In the genomic region with DNA sequence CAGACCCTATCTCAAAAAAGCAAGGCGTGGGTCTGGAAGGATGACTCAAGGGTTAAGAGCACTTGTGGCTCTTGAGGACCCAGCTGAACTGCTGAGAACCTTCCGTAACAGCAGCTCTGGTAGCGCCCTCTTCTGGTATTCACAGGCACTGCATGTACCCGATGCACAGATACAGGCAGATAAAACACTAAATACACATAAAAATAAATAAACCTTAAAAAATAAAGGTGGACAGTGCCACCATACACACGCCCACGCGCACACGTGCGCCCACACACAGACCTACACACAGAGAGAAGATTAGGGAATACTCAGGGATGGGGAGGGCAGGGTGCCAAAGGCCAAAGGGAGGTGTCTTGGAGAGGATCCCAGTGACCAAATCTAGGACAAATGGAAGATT, we compare ENCODE assay signal across 10 mouse cellular contexts. TPM values are rescaled to one million over a fixed set of nuclear protein-coding genes. Genes with fewer than 3 reads are reported as not detected.
DNase-seq lines count a peak whose midpoint lies in the region; ATAC-seq and TF ChIP-seq lines count a peak whose summit lies in the region.
"Had no signal": no experiment of that assay in that cellular context is flagged by ENCODE, and none has a peak within 500 bp of the region (broad histone marks: within the 10 kb centered on the region; RNA-seq: fewer than 3 reads in every experiment).

No protein-coding gene starts in this region.

- 10% methylated on average over 9 of the region's 9 CpGs for WGBS in forebrain, embryonic 10.5 days
- WGBS in forebrain, embryonic 16.5 days, result 11% methylated on average over 9 of the region's 9 CpGs
- WGBS in embryonic facial prominence, embryonic 10.5 days, result 13% methylated on average over 9 of the region's 9 CpGs
- 8% methylated on average over 9 of the region's 9 CpGs for WGBS in midbrain, embryonic 14.5 days

- no peak overlapping the region for H3K27ac ChIP-seq in forebrain, embryonic 10.5 days
- no peak overlapping the region for H3K27ac ChIP-seq in forebrain, embryonic 16.5 days (ENCODE audit: low read length)
- H3K27ac ChIP-seq in embryonic facial prominence, embryonic 10.5 days (replicated peaks), result no peak overlapping the region
- no peak overlapping the region for H3K27ac ChIP-seq in layer of hippocampus, adult 2 months
- H3K27ac ChIP-seq in midbrain, embryonic 14.5 days (replicated peaks; ENCODE audit: low read depth, low read length), result no peak overlapping the region
- H3K27ac ChIP-seq: stomach, embryonic 15.5 days had no signal

- no peaks in the 10 kb centered on the region for H3K9me3 ChIP-seq in forebrain, embryonic 10.5 days
- no peaks in the 10 kb centered on the region for H3K9me3 ChIP-seq in forebrain, embryonic 16.5 days (ENCODE audit: control insufficient read depth, low read length)
- H3K9me3 ChIP-seq in embryonic facial prominence, embryonic 10.5 days, result no peaks in the 10 kb centered on the region
- no peaks in the 10 kb centered on the region for H3K9me3 ChIP-seq in midbrain, embryonic 14.5 days (ENCODE audit: control insufficient read depth, low read length)
- H3K9me3 ChIP-seq: stomach, embryonic 15.5 days had no signal

- no peak overlapping the region for H3K4me2 ChIP-seq in forebrain, embryonic 16.5 days (ENCODE audit: low read length)
- no peak overlapping the region for H3K4me2 ChIP-seq in midbrain, embryonic 14.5 days (ENCODE audit: low read length)
- H3K4me2 ChIP-seq: stomach, embryonic 15.5 days had no signal

- peaks cover 14% of the 10 kb centered on the region for H3K4me1 ChIP-seq in forebrain, embryonic 10.5 days
- peaks cover 9% of the 10 kb centered on the region for H3K4me1 ChIP-seq in forebrain, embryonic 16.5 days (replicated peaks; ENCODE audit: control insufficient read depth, insufficient read depth, low read length)
- peaks cover 14% of the 10 kb centered on the region for H3K4me1 ChIP-seq in embryonic facial prominence, embryonic 10.5 days
- peaks cover 4% of the 10 kb centered on the region; the same call in 1 of the 2 replicates for H3K4me1 ChIP-seq in midbrain, embryonic 14.5 days (ENCODE audit: control insufficient read depth, insufficient read depth, low read length)
- H3K4me1 ChIP-seq: stomach, embryonic 15.5 days had no signal

- H3K4me3 ChIP-seq in forebrain, embryonic 10.5 days, result no peak overlapping the region
- H3K4me3 ChIP-seq in forebrain, embryonic 16.5 days (replicated peaks; ENCODE audit: low read length), result no peak overlapping the region
- H3K4me3 ChIP-seq in embryonic facial prominence, embryonic 10.5 days, result no peak overlapping the region
- H3K4me3 ChIP-seq in layer of hippocampus, adult 2 months, result no peak overlapping the region
- no peak overlapping the region for H3K4me3 ChIP-seq in midbrain, embryonic 14.5 days (replicated peaks; ENCODE audit: low read depth, low read length)
- H3K4me3 ChIP-seq: stomach, embryonic 15.5 days had no signal

- DNase-seq in forebrain, embryonic 10.5 days (ENCODE audit: extremely low spot score, low spot score), result peak; percentile 68
- peak; percentile 38 to 45 for DNase-seq in right cerebral cortex, postnatal 10 days (ENCODE audit: low spot score in 2 of 2)
- no peak for DNase-seq in right cerebral cortex, postnatal 25 days
- peak; percentile 63 for DNase-seq in embryonic facial prominence, embryonic 10.5 days (ENCODE audit: low spot score)
- DNase-seq in layer of hippocampus, adult 2 months (ENCODE audit: low spot score in 2 of 2), result peak in 1 of 2 experiments; percentile 35
- DNase-seq in midbrain, embryonic 14.5 days, result peak; percentile 66
- peak; percentile 83 for DNase-seq in testis, postnatal 10 days (ENCODE audit: low spot score)

- H3K9ac ChIP-seq in forebrain, embryonic 16.5 days (replicated peaks; ENCODE audit: low read depth, low read length), result no peak overlapping the region
- no peak overlapping the region for H3K9ac ChIP-seq in midbrain, embryonic 14.5 days (replicated peaks; ENCODE audit: low read length)
- H3K9ac ChIP-seq: stomach, embryonic 15.5 days had no signal

- ATAC-seq in forebrain, embryonic 16.5 days, result no peak
- no peak for ATAC-seq in midbrain, embryonic 14.5 days (ENCODE audit: low FRiP score, low TSS enrichment)

- TF ChIP-seq CTCF in layer of hippocampus, adult 2 months (conservative IDR thresholded peaks at IDR 0.05), result peak; percentile 84

- peaks cover 48% of the 10 kb centered on the region for H3K27me3 ChIP-seq in forebrain, embryonic 10.5 days (ENCODE audit: poor library complexity, severe bottlenecking)
- H3K27me3 ChIP-seq in forebrain, embryonic 16.5 days (replicated peaks; ENCODE audit: control insufficient read depth, insufficient read depth, low read length), result peaks cover 29% of the 10 kb centered on the region
- peaks cover 47% of the 10 kb centered on the region for H3K27me3 ChIP-seq in embryonic facial prominence, embryonic 10.5 days (replicated peaks; ENCODE audit: low read depth, poor library complexity, severe bottlenecking)
- H3K27me3 ChIP-seq in midbrain, embryonic 14.5 days (ENCODE audit: control insufficient read depth, insufficient read depth, low read length), result peaks cover 29% of the 10 kb centered on the region

- H3K36me3 ChIP-seq in forebrain, embryonic 10.5 days (replicated peaks), result no peaks in the 10 kb centered on the region
- no peaks in the 10 kb centered on the region for H3K36me3 ChIP-seq in forebrain, embryonic 16.5 days (ENCODE audit: control insufficient read depth, insufficient read depth)
- no peaks in the 10 kb centered on the region for H3K36me3 ChIP-seq in embryonic facial prominence, embryonic 10.5 days (replicated peaks)
- H3K36me3 ChIP-seq in midbrain, embryonic 14.5 days (ENCODE audit: control insufficient read depth, insufficient read depth, low read length), result no peaks in the 10 kb centered on the region
- H3K36me3 ChIP-seq: stomach, embryonic 15.5 days had no signal

RNA-seq across cellular contexts. Expression of gene Lypd3, which starts 6.1 kb away (rescaled TPM):
- polyA plus RNA-seq in forebrain, embryonic 10.5 days (2016; fragmentation: Nextera tagmentation; extraction: Ambion mirVana), result 0.36 and 0.88 TPM in 2 replicates
- polyA plus RNA-seq in forebrain, embryonic 16.5 days (2015; fragmentation: Nextera tagmentation; extraction: Ambion mirVana), result 0.29 and 0.58 TPM in 2 replicates
- polyA plus RNA-seq in embryonic facial prominence, embryonic 10.5 days (2016; fragmentation: Nextera tagmentation; extraction: Ambion mirVana), result 1.1 and 1.5 TPM in 2 replicates
- under 1 TPM; 0.51 to 0.56 TPM for total RNA-seq in layer of hippocampus, adult 2 months (2021)
- polyA plus RNA-seq in midbrain, embryonic 14.5 days (2014; fragmentation: Nextera tagmentation; extraction: Ambion mirVana), result 0.13 and 0.26 TPM in 2 replicates

RNA-seq across cellular contexts. Expression of gene Phldb3, which starts 31.9 kb away (rescaled TPM):
- polyA plus RNA-seq in forebrain, embryonic 10.5 days (2016; fragmentation: Nextera tagmentation; extraction: Ambion mirVana), result not detected in 2 replicates
- polyA plus RNA-seq in forebrain, embryonic 16.5 days (2015; fragmentation: Nextera tagmentation; extraction: Ambion mirVana), result not detected in 2 replicates
- 0.10 TPM in 1 of 2 replicates, not detected in the other for polyA plus RNA-seq in embryonic facial prominence, embryonic 10.5 days (2016; fragmentation: Nextera tagmentation; extraction: Ambion mirVana)
- under 1 TPM in 1 of 2 experiments, not detected in 1; 0.22 TPM for total RNA-seq in layer of hippocampus, adult 2 months (2021)
- not detected in 2 replicates for polyA plus RNA-seq in midbrain, embryonic 14.5 days (2014; fragmentation: Nextera tagmentation; extraction: Ambion mirVana)

RNA-seq across cellular contexts. Expression of gene Tex101, which starts 34.0 kb away (rescaled TPM):
- not detected in 2 replicates for polyA plus RNA-seq in forebrain, embryonic 10.5 days (2016; fragmentation: Nextera tagmentation; extraction: Ambion mirVana)
- not detected in 2 replicates for polyA plus RNA-seq in forebrain, embryonic 16.5 days (2015; fragmentation: Nextera tagmentation; extraction: Ambion mirVana)
- not detected in 2 replicates for polyA plus RNA-seq in embryonic facial prominence, embryonic 10.5 days (2016; fragmentation: Nextera tagmentation; extraction: Ambion mirVana)
- not detected for total RNA-seq in layer of hippocampus, adult 2 months (2021)
- polyA plus RNA-seq in midbrain, embryonic 14.5 days (2014; fragmentation: Nextera tagmentation; extraction: Ambion mirVana), result not detected in 2 replicates
- total RNA-seq: layer of hippocampus, adult 8-10 months had no signal
- polyA plus RNA-seq: stomach, embryonic 15.5 days had no signal

RNA-seq across cellular contexts. Expression of gene Zfp575, which starts 55.0 kb away (rescaled TPM):
- 1.4 TPM in 2 replicates for polyA plus RNA-seq in forebrain, embryonic 10.5 days (2016; fragmentation: Nextera tagmentation; extraction: Ambion mirVana)
- 9.9 and 11.7 TPM in 2 replicates for polyA plus RNA-seq in forebrain, embryonic 16.5 days (2015; fragmentation: Nextera tagmentation; extraction: Ambion mirVana)
- 2.0 and 2.1 TPM in 2 replicates for polyA plus RNA-seq in embryonic facial prominence, embryonic 10.5 days (2016; fragmentation: Nextera tagmentation; extraction: Ambion mirVana)
- total RNA-seq in layer of hippocampus, adult 2 months (2021), result 1 to 10 TPM; 5.2 to 6.7 TPM
- 9.2 and 12.1 TPM in 2 replicates for polyA plus RNA-seq in midbrain, embryonic 14.5 days (2014; fragmentation: Nextera tagmentation; extraction: Ambion mirVana)

RNA-seq across cellular contexts. Expression of gene Ethe1, which starts 55.1 kb away (rescaled TPM):
- polyA plus RNA-seq in forebrain, embryonic 10.5 days (2016; fragmentation: Nextera tagmentation; extraction: Ambion mirVana), result 24.4 and 26.6 TPM in 2 replicates
- 19.8 and 23.3 TPM in 2 replicates for polyA plus RNA-seq in forebrain, embryonic 16.5 days (2015; fragmentation: Nextera tagmentation; extraction: Ambion mirVana)
- polyA plus RNA-seq in embryonic facial prominence, embryonic 10.5 days (2016; fragmentation: Nextera tagmentation; extraction: Ambion mirVana), result 26.3 and 27.3 TPM in 2 replicates
- total RNA-seq in layer of hippocampus, adult 2 months (2021), result 10 to 100 TPM; 10.1 to 11.0 TPM
- 18.5 and 24.2 TPM in 2 replicates for polyA plus RNA-seq in midbrain, embryonic 14.5 days (2014; fragmentation: Nextera tagmentation; extraction: Ambion mirVana)
